Mouse (Mus musculus): ENCODE results near the gene Hirip3. TPM values are rescaled to one million over a fixed set of nuclear protein-coding genes. Genes with fewer than 3 reads are reported as not detected.
A peak's percentile ranks its signal among the peaks of the same experiment; 100 is the strongest.

Hirip3 gene
- polyA plus RNA-seq, 1 experiment from 2014 or later, result 57.2 TPM

DNA sequence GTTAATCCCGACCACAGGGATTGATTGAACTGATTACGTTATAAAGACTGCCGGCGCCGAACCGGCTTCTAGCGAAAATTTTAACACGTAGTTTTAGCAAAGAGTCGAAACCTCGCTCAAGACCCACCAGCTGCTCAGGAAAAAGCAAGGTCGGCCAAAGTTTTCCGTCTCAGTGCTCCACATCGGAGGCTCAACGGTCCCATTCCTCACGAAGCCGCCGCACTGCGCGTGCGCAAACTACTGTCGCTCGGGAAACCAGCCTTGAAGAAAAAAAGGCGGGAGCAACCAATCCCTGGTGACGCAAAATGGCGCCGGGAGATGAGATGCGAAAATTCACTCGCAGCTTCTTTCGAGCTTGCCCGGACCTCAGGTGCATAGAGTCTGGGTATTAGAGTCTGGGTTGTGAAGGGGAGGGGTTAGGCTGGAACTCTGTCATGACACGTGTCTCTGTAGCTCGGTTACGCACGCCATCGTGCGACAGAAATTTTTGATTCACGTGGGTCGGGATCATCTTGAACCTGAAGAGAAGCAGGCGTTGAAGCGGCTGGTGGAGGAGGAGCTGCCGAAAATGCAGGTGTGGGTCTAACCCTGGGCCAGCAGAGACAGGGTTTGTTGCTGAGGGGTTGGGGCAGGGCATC is 494 bp downstream of the Hirip3 start, which contains the start of gene Ino80e:
Gene Ino80e (minus strand): TSS at position 231 of the 638 bp plus-strand sequence.
- Histone ChIP-seq H3K9me3 (replicated peaks) (no peaks in the 10 kb centered on the region), H3K4me3 (peak within 1 kb of the TSS; percentile 74), H3K27ac (peak within 1 kb of the TSS; percentile 92), H3K4me1 (peaks cover 33% of the 10 kb centered on the region), H3K27me3 (ENCODE audit: low read depth, poor library complexity, severe bottlenecking) (no peaks in the 10 kb centered on the region), H3K36me3 (peaks cover 80% of the 10 kb centered on the region)
- peak; percentile 96 for DNase-seq (ENCODE audit: low spot score)
- WGBS, result under 1% methylated on average over 41 of the region's 41 CpGs

DNA sequence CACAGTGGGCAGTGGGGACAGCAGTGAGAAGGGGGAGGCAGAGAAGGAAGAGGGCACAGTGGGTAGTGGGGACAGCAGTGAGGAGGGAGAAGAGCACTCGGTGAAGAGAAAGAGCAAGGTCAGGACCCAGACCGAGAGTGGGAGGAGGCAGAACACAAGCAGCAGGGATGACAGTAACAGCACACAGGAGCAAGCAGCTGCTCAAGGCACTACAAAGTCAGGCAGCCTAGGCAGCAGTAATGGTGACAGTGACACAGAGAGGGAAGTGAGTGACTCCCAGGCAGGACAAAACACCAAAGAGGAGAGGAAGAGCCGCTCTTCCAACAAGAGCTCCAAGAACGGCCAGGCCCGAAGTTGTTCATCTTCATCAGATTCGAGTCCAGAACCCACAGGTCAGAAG is 2.0 kb downstream of the Hirip3 start:
- Histone ChIP-seq H3K27ac (peak overlapping the region; percentile 92), H3K4me1 (peaks cover 33% of the 10 kb centered on the region)

DNA sequence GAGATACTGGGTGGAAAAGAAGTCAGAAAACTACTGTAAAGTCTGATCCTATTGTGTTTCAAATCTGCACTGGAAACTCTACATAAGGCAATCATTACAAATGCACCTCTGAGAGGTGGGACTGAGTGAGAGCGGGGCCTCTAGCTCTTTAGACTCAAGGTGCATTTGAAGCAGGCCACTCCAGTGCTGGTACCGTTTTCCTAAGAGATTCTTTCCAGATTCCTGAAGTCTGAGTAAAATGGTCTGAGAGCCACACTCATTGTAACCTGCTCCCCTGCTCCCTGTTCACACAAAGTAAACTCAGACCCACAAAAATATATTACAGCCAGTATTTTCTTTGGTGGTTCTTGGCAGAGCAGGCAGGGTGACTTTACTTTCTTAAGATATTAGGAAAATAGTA is 5.8 kb downstream of the Hirip3 start:
- no peaks in the 10 kb centered on the region for H3K9me3 ChIP-seq (replicated peaks)
- H3K4me3 ChIP-seq, result no peak overlapping the region
- no peaks in the 10 kb centered on the region for H3K27me3 ChIP-seq (ENCODE audit: low read depth, poor library complexity, severe bottlenecking)
- peaks cover 95% of the 10 kb centered on the region for H3K36me3 ChIP-seq
- H3K27ac ChIP-seq, result no peak overlapping the region
- WGBS, result 94% methylated on average over 2 of the region's 2 CpGs
- DNase-seq (ENCODE audit: low spot score), result no peak
- peaks cover 23% of the 10 kb centered on the region for H3K4me1 ChIP-seq

More for the DNA sequence above, 2.0 kb downstream of the Hirip3 start:
- Histone ChIP-seq H3K36me3 (peaks cover 80% of the 10 kb centered on the region), H3K9me3 (replicated peaks) (no peaks in the 10 kb centered on the region), H3K27me3 (ENCODE audit: low read depth, poor library complexity, severe bottlenecking) (no peaks in the 10 kb centered on the region), H3K4me3 (peak overlapping the region; percentile 74)
- WGBS, result 82% methylated on average over 6 of the region's 6 CpGs
- DNase-seq (ENCODE audit: low spot score), result no peak

DNA sequence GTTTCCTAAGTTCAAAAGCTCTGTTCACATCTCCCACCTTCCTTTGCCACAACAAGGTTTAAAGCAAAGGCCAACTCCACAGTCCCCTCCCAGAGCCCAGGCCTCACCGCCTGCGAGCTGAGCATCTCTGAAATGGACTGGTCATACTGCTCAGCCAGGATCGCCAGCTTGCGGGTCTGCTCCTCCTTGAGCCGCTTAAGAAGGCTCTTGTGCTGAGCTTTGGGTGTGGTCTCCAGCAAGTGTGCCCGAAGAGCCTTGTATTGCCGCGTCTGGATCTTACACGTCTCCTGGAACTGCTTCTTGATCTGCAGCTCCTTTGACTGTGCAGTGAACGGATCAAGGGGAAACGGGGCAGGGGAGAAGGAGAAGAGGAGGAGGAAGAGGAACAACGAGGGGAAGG is 6.2 kb downstream of the Hirip3 start:
- WGBS, result 90% methylated on average over 12 of the region's 12 CpGs
- no peaks in the 10 kb centered on the region for H3K9me3 ChIP-seq (replicated peaks)
- DNase-seq (ENCODE audit: low spot score), result no peak
- no peak overlapping the region for H3K4me3 ChIP-seq
- H3K4me1 ChIP-seq, result peaks cover 18% of the 10 kb centered on the region
- H3K27ac ChIP-seq, result no peak overlapping the region
- H3K36me3 ChIP-seq, result peaks cover 99% of the 10 kb centered on the region
- no peaks in the 10 kb centered on the region for H3K27me3 ChIP-seq (ENCODE audit: low read depth, poor library complexity, severe bottlenecking)

DNA sequence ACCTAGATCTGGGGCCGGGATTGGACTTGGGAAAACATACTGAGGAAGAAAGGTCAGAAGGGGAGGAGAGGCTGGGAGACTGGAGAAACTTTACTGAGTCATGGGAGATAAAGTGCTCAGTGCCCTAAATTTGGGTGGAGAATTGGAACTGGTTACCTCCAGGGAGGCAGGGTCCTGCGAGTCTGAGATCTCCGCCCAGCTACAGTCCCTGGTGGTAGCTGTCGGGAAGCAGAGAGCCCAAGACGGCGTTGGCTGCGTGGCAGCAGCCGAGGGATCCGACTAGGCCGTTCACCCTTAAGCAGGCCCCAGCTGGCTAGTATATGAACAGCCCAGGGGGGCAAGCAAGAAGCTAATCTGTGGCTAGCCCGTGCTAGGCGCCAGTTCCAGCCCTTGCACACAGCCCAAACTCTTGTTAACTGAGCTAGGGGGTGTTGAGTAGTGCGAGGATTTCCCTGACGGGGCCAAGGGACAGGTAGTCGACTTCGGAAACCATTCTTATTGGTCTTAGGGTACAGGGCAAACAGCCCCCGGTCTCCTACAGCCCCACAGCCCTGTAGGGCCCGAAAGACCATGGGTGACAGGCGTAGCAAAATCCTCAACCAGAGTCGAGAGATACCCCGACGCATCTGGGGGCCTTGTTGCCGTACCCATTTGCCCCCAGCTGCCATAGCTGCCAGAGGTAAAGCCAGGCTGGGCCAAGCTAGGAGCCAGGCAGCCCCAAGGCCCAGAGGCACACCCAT is 8.2 kb downstream of the Hirip3 start:
- 92% methylated on average over 23 of the region's 23 CpGs for WGBS
- no peak overlapping the region; the same call in 1 of the 2 replicates for H3K4me3 ChIP-seq
- H3K27ac ChIP-seq, result no peak overlapping the region
- no peaks in the 10 kb centered on the region for H3K9me3 ChIP-seq (replicated peaks)
- H3K27me3 ChIP-seq (ENCODE audit: low read depth, poor library complexity, severe bottlenecking), result no peaks in the 10 kb centered on the region
- H3K4me1 ChIP-seq, result no peaks in the 10 kb centered on the region
- peaks cover 100% of the 10 kb centered on the region for H3K36me3 ChIP-seq
- DNase-seq (ENCODE audit: low spot score), result no peak

DNA sequence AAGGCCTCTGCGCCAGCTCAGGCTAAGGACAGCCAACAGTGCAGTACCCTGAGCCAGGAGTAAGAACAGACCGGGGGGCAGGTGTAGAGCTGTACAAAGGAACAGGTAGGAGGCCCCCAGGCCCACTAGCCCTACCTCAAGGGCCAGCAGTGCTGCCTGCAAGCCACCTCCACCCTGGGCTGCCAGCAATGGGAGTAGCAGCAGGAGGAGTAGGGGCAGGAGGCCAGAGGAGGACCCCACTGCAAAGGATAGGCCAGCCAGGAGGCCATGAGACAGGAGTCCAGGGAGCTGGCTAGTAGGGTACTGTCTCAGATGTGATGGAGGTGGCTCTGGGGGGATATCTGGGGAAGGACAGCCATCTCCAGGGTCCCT is 8.7 kb downstream of the Hirip3 start:
- no peaks in the 10 kb centered on the region for H3K9me3 ChIP-seq (replicated peaks)
- peaks cover 100% of the 10 kb centered on the region for H3K36me3 ChIP-seq
- no peak overlapping the region for H3K27ac ChIP-seq
- no peaks in the 10 kb centered on the region for H3K27me3 ChIP-seq (ENCODE audit: low read depth, poor library complexity, severe bottlenecking)
- no peaks in the 10 kb centered on the region for H3K4me1 ChIP-seq
- 100% methylated on average over 2 of the region's 2 CpGs for WGBS
- H3K4me3 ChIP-seq, result no peak overlapping the region
- DNase-seq (ENCODE audit: low spot score), result no peak

DNA sequence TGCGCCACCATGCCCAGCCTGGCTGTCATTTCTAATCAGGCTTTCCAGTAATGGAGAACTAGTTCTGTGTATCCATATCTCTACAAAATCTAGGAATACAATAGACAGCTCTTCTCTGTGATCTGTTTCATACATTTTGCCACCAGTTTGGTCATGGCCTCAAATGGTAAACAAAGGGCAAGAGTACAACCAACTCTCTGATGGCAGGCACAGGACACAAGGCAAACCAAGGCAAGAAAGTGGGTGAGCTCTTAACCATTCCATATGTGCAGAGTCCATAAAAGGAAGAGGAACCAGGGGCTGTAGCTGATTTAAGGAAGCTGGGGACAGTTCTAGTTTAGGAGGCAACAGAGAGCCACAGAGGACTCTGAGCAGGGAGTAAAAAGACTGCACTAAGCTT is 15.5 kb downstream of the Hirip3 start:
- Histone ChIP-seq H3K4me1 (peaks cover 14% of the 10 kb centered on the region), H3K36me3 (peaks cover 97% of the 10 kb centered on the region), H3K27ac (no peak overlapping the region), H3K4me3 (no peak overlapping the region), H3K9me3 (replicated peaks) (no peaks in the 10 kb centered on the region), H3K27me3 (ENCODE audit: low read depth, poor library complexity, severe bottlenecking) (no peaks in the 10 kb centered on the region)
- 100% methylated on average over 1 of the region's 1 CpGs for WGBS
- no peak for DNase-seq (ENCODE audit: low spot score)

DNA sequence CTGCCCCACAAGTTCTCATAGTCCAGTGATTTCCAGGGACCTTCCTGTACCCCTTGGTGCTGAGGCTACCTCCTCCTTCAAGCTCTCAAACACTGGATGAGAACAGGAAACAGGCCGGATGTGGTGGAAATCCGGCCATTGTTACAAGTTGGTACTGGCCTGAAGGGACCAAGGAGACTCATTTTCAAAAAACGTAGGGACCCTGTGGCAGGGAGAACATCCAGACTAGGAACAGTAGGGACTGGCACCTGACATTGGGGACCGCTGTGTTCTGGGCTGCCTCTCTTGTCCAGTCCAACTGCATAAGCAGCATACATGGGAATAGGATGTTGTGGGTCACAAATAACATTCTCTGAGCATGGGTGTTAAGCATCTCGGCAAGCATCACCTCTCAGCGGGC is 19.3 kb downstream of the Hirip3 start:
- peaks cover 59% of the 10 kb centered on the region for H3K36me3 ChIP-seq
- no peaks in the 10 kb centered on the region for H3K9me3 ChIP-seq (replicated peaks)
- no peak overlapping the region for H3K27ac ChIP-seq
- H3K4me3 ChIP-seq, result peak overlapping the region; percentile 85; the same call in 1 of the 2 replicates
- no peaks in the 10 kb centered on the region for H3K27me3 ChIP-seq (ENCODE audit: low read depth, poor library complexity, severe bottlenecking)
- DNase-seq (ENCODE audit: low spot score), result no peak
- H3K4me1 ChIP-seq, result peaks cover 31% of the 10 kb centered on the region
- 84% methylated on average over 6 of the region's 6 CpGs for WGBS

DNA sequence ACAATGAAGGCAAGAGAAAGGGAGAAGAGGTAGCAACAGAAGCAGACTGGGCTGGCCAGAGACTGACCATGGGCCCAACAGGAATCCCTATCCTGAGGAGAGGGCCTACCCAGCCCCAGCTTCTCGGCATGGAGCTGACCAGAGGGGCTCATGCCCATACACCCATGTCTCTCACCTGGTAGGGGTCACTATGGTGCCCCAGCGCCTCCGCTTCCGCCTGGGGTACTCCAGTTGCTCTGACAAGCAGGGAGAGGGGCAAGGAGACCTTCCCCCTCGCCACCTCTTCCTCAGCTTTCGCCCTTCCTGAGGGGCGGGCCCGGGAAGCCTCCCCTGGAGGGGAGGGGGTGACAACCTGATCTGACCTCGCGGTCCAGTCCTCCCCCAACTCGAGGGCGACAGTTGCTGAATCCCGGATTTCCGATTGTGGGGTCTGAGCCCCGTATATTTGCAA is 22.0 kb downstream of the Hirip3 start:
- DNase-seq (ENCODE audit: low spot score), result peak; percentile 57
- Histone ChIP-seq H3K27ac (peak overlapping the region; percentile 91), H3K4me1 (peaks cover 31% of the 10 kb centered on the region), H3K4me3 (peak overlapping the region; percentile 85), H3K9me3 (replicated peaks) (no peaks in the 10 kb centered on the region), H3K36me3 (peaks cover 32% of the 10 kb centered on the region), H3K27me3 (ENCODE audit: low read depth, poor library complexity, severe bottlenecking) (no peaks in the 10 kb centered on the region)
- 0% methylated on average over 15 of the region's 15 CpGs for WGBS

DNA sequence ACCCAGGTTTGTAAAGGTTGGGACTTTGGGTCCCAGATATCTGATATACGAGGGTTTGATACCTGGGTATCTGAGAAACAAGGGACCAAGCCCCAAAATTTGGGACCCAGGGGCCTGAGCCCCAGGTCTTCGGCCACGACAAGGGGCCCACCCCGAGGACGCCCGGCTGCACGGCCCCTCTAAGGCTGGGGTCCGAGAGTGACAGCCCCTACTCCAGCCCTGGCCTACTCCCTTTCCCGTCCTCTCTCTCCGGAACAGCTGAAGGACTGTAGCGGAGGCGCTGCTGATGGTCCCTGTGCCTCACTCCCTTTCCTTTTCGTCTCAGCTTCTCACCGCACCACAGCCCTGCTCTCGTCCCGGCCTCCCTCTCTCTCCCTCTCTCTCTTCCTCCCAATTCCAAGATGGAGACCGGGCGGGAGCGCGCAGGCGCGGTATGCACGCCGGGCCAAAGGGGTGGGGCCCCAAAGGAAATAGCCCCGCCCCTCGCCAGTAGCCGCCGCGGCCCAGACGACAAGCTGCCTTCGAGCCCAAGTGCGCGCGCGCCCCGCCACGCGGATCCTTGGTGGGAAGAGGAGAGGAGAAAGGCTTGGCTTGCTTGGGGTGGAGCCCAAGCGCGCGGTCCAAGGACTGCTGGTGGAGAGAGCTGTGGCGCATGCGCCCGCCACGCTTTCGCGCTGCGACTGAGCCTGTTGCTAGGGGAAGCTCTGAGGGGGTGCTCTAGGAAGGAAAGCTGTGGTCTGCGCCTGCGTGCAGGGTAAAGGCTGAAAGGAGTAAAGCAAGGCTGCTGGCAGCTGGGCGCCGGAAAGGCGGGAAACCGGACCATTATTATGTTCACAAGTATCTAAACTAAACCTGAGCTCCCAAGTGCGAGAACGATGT is 22.8 kb downstream of the Hirip3 start, which contains the start of gene Taok2:
Gene Taok2 (minus strand): TSS at position 418 of the 879 bp plus-strand sequence.
- no peaks in the 10 kb centered on the region for H3K9me3 ChIP-seq (replicated peaks)
- H3K36me3 ChIP-seq, result peaks cover 24% of the 10 kb centered on the region
- peak within 1 kb of the TSS; percentile 91 for H3K27ac ChIP-seq
- peak; percentile 99 for DNase-seq (ENCODE audit: low spot score)
- H3K27me3 ChIP-seq (ENCODE audit: low read depth, poor library complexity, severe bottlenecking), result no peaks in the 10 kb centered on the region
- peaks cover 31% of the 10 kb centered on the region for H3K4me1 ChIP-seq
- WGBS, result under 1% methylated on average over 56 of the region's 56 CpGs
- H3K4me3 ChIP-seq, result peak within 1 kb of the TSS; percentile 85

DNA sequence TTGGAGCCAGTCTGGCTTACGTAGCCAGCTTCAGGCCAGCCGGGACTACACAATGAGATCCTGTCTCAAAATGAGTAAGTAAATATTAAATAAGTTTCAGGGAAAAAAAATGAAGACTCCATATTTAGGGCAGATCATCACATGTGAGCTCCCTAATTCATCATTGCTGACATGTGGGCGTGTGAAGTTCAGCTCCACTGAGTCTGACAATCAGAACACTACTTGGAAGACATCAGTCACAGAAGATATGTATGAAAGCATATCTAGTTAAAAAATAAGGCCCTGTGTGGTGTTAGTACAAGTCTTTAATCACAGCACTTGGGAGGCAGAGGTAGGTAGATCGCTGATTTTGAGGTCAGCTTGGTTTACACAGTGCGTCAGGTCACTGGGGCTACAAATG is 25.5 kb downstream of the Hirip3 start:
- 87% methylated on average over 5 of the region's 5 CpGs for WGBS
- DNase-seq (ENCODE audit: low spot score), result no peak
- Histone ChIP-seq H3K36me3 (peaks cover 14% of the 10 kb centered on the region), H3K4me3 (no peak overlapping the region), H3K27me3 (ENCODE audit: low read depth, poor library complexity, severe bottlenecking) (no peaks in the 10 kb centered on the region), H3K27ac (no peak overlapping the region), H3K9me3 (replicated peaks) (no peaks in the 10 kb centered on the region), H3K4me1 (peaks cover 16% of the 10 kb centered on the region)

DNA sequence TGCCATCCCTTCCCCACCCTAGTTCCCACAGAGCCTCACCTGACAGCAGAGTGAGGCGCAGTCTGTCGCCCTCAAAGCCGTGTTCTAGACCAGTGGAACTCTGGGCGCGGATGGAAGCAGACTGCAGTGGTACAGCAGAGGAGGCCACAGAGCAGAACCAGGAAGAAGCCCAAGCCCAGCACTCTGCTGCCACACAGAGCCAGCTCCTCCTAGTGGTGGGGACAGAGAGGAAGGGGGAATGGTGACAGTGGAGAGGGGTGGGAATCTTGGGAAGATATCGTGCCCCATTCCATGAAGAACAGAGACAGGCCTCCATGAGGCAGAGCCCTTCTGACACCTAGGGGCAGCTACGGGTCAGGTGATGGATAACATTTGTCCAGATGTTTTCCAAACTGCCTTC is 27.1 kb downstream of the Hirip3 start:
- peaks cover 14% of the 10 kb centered on the region for H3K36me3 ChIP-seq
- peaks cover under 1% of the 10 kb centered on the region for H3K4me1 ChIP-seq
- WGBS, result 44% methylated on average over 7 of the region's 7 CpGs
- H3K27me3 ChIP-seq (ENCODE audit: low read depth, poor library complexity, severe bottlenecking), result no peaks in the 10 kb centered on the region
- H3K27ac ChIP-seq, result no peak overlapping the region
- no peak overlapping the region for H3K4me3 ChIP-seq
- no peak for DNase-seq (ENCODE audit: low spot score)
- H3K9me3 ChIP-seq (replicated peaks), result no peaks in the 10 kb centered on the region
